Mouse (Mus musculus): ENCODE measurements at regions not wholly inside any gene's neighbourhood (a gene's known extent, or its start where the extent isn't known, plus 50 kb on each side); places are given as distances from the start of the nearest gene placed in this dataset.
A peak's percentile ranks its signal among the peaks of the same experiment; 100 is the strongest.

DNA sequence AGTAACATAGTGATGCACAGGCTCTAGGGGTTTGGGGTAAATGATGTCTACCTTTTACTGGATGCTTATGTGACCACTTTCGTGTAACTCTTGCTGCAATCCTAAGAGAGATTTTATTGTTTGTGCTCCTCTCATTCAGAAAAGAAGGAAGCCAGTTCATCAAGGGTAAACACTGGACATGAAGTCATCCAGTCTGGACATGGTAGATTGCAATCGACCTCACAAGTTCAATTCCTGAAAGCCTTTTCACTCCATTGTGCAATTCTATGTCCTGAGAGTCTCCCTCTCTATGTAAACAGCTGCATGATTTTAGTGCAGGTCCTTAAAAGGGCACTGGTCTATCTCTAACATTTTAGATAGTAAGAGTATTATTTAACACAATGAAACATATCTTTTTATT is 73.5 kb upstream of the Gm16223 start:
- Histone ChIP-seq H3K4me1 (replicated peaks; ENCODE audit: insufficient read depth, low read length) (no peaks in the 10 kb centered on the region), H3K9me3 (replicated peaks; ENCODE audit: low read length) (no peaks in the 10 kb centered on the region), H3K4me3 (replicated peaks; ENCODE audit: low read depth, low read length) (no peak overlapping the region), H3K27ac (no peak overlapping the region), H3K27me3 (ENCODE audit: insufficient read depth, low read length) (no peaks in the 10 kb centered on the region), H3K9ac (ENCODE audit: low read depth, low read length) (no peak overlapping the region), H3K4me2 (ENCODE audit: low read length) (no peak overlapping the region), H3K36me3 (ENCODE audit: insufficient read depth, low read length) (no peaks in the 10 kb centered on the region)
- no peak for ATAC-seq (replicated peaks; ENCODE audit: low FRiP score, low read depth)
- DNase-seq (ENCODE audit: low spot score) = no peak
- 65% methylated on average over 2 of the region's 2 CpGs for WGBS
- no peak for TF ChIP-seq CTCF (IDR thresholded peaks at IDR 0.05; ENCODE audit: low read depth)

DNA sequence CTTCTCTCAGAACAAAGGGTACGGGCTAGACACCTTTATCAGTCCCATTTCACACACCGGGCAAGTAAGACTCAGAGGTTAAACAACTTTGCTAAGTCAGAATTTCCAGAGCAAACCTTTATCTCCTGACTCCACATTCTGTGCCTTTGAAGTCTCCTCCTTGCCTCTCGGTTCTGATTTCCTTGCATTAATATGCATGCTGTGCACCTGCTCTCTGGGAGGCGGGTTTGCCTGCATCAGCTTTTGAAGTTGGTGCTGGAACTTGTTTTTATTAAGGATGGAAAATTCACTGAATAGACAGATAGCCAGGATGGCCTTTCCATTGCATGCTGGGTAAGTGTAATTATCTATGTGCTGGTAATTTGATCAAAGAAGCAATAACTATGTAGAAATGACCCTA is 84.2 kb upstream of the Gm16223 start:
- Histone ChIP-seq H3K36me3 (ENCODE audit: insufficient read depth, low read length) (no peaks in the 10 kb centered on the region), H3K9ac (ENCODE audit: low read depth, low read length) (no peak overlapping the region), H3K4me1 (replicated peaks; ENCODE audit: insufficient read depth, low read length) (no peaks in the 10 kb centered on the region), H3K27me3 (ENCODE audit: insufficient read depth, low read length) (no peaks in the 10 kb centered on the region), H3K4me2 (ENCODE audit: low read length) (no peak overlapping the region), H3K27ac (no peak overlapping the region), H3K9me3 (replicated peaks; ENCODE audit: low read length) (no peaks in the 10 kb centered on the region), H3K4me3 (replicated peaks; ENCODE audit: low read depth, low read length) (no peak overlapping the region)
- WGBS = 69% methylated on average over 4 of the region's 4 CpGs
- DNase-seq (ENCODE audit: low spot score) (no peak), ATAC-seq (replicated peaks; ENCODE audit: low FRiP score, low read depth) (no peak)
- TF ChIP-seq CTCF (IDR thresholded peaks at IDR 0.05; ENCODE audit: low read depth) = no peak

DNA sequence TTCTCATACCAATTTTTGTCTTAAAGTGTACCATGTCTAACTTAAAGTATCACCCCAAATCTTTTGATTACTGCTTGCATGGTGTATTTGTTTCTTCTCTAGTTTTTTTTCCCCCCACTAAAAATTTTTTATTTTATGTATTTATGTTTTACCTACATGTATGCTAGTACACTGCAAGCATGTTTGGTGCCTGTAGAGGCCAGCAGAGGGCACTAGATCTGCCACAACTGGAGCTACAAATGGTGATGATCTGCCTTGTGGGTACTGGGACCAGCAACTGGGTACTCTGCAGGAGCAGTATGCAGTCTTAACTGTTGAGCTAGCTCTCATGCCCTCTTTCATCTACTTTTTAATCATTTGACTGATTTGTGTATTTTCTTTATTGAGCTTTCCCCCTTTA is 92.2 kb upstream of the Gm16223 start:
- Histone ChIP-seq H3K4me1 (replicated peaks; ENCODE audit: insufficient read depth, low read length) (no peaks in the 10 kb centered on the region), H3K36me3 (ENCODE audit: insufficient read depth, low read length) (no peaks in the 10 kb centered on the region), H3K27ac (no peak overlapping the region), H3K9ac (ENCODE audit: low read depth, low read length) (no peak overlapping the region), H3K4me3 (replicated peaks; ENCODE audit: low read depth, low read length) (no peak overlapping the region), H3K27me3 (ENCODE audit: insufficient read depth, low read length) (no peaks in the 10 kb centered on the region), H3K4me2 (ENCODE audit: low read length) (no peak overlapping the region), H3K9me3 (replicated peaks; ENCODE audit: low read length) (no peaks in the 10 kb centered on the region)
- peak; percentile 23; the same call in 1 of the 2 replicates for TF ChIP-seq CTCF (IDR thresholded peaks at IDR 0.05; ENCODE audit: low read depth)
- no peak for ATAC-seq (replicated peaks; ENCODE audit: low FRiP score, low read depth)
- no peak for DNase-seq (ENCODE audit: low spot score)

DNA sequence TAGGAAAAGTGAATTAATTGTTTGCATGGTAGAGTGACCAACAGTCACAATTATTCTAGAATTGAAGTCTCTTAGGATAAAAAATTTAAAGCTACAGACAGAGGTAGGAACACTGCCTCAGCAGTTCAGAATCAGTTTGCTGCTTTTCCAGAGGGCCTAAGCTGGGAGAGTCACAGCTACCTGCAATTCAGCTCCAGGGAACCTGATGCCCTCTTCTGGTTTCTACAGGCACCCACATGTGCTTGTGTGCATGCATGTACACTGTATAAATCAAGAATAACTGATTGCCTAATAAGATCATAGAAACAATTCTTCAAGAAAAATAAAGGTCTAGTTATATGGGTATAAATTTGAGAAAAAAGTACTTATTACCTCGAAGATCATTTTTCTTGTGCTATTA is 96.6 kb upstream of the Gm16223 start:
- Histone ChIP-seq H3K27me3 (ENCODE audit: insufficient read depth, low read length) (no peaks in the 10 kb centered on the region), H3K4me1 (replicated peaks; ENCODE audit: insufficient read depth, low read length) (no peaks in the 10 kb centered on the region), H3K36me3 (ENCODE audit: insufficient read depth, low read length) (no peaks in the 10 kb centered on the region), H3K4me2 (ENCODE audit: low read length) (no peak overlapping the region), H3K4me3 (replicated peaks; ENCODE audit: low read depth, low read length) (no peak overlapping the region), H3K27ac (no peak overlapping the region), H3K9me3 (replicated peaks; ENCODE audit: low read length) (no peaks in the 10 kb centered on the region), H3K9ac (ENCODE audit: low read depth, low read length) (no peak overlapping the region)
- no peak for ATAC-seq (replicated peaks; ENCODE audit: low FRiP score, low read depth)
- WGBS = 75% methylated on average over 1 of the region's 1 CpGs
- no peak for DNase-seq (ENCODE audit: low spot score)
- TF ChIP-seq CTCF (IDR thresholded peaks at IDR 0.05; ENCODE audit: low read depth) = peak; percentile 47

DNA sequence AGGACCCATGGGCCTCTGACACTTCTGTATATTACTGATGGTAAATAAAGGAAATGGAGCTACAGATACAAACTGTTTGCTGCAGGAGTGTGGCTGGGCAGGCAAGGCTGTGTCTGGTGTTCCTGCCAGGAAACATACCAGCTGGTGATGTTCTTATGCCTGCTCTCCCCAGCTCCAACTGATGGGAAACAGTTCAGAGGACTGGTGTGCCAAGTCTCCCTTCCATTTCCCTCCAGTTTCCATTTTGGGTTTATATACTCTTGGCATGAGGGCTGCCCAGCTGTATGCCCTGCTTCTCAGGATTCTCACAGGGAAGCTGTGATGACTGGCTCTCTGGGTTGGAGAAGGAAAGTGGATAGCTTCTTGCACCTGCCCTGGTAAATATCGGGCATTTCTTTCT is 100.8 kb upstream of the Gm16223 start:
- Histone ChIP-seq H3K9ac (ENCODE audit: low read depth, low read length) (no peak overlapping the region), H3K36me3 (ENCODE audit: insufficient read depth, low read length) (no peaks in the 10 kb centered on the region), H3K9me3 (replicated peaks; ENCODE audit: low read length) (no peaks in the 10 kb centered on the region), H3K4me1 (replicated peaks; ENCODE audit: insufficient read depth, low read length) (no peaks in the 10 kb centered on the region), H3K27ac (no peak overlapping the region), H3K4me3 (replicated peaks; ENCODE audit: low read depth, low read length) (no peak overlapping the region), H3K27me3 (ENCODE audit: insufficient read depth, low read length) (no peaks in the 10 kb centered on the region), H3K4me2 (ENCODE audit: low read length) (no peak overlapping the region)
- WGBS = 100% methylated on average over 1 of the region's 1 CpGs
- no peak for DNase-seq (ENCODE audit: low spot score)
- ATAC-seq (replicated peaks; ENCODE audit: low FRiP score, low read depth) = no peak
- no peak for TF ChIP-seq CTCF (IDR thresholded peaks at IDR 0.05; ENCODE audit: low read depth)

DNA sequence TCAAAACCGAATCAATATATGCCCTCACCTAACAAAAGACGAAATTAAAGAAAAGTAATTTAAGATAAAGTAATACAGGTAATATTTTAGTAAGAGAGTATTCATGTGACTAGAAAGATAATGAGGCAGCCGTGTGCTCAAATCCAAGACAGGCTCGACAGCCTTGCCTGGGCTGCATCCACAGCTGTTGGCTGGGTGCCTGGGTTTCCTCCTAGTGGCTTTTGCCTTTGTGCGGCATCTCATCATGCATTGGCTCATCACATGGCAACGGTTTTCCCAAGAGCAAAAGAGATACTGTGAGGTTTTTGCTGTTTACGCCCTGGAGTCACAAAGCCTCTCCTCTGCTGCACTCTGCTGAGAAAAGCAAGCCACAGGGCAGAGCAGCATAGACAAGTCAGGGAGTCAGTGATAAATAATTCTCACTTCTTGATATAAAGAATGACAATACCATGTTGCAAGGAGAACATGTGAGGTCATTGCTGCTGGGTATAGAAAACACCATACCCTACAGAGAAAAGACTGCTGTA is 103.1 kb upstream of the Bod1l start:
- TF ChIP-seq CTCF (IDR thresholded peaks at IDR 0.05; ENCODE audit: low read depth) = no peak
- no peak overlapping the region for H3K9ac ChIP-seq (ENCODE audit: low read depth, low read length)
- H3K27ac ChIP-seq = no peak overlapping the region
- no peak for ATAC-seq (replicated peaks; ENCODE audit: low FRiP score, low read depth)
- H3K9me3 ChIP-seq (replicated peaks; ENCODE audit: low read length) = no peaks in the 10 kb centered on the region
- no peak overlapping the region for H3K4me3 ChIP-seq (replicated peaks; ENCODE audit: low read depth, low read length)
- H3K27me3 ChIP-seq (ENCODE audit: insufficient read depth, low read length) = no peaks in the 10 kb centered on the region
- H3K4me1 ChIP-seq (replicated peaks; ENCODE audit: insufficient read depth, low read length) = no peaks in the 10 kb centered on the region
- no peaks in the 10 kb centered on the region for H3K36me3 ChIP-seq (ENCODE audit: insufficient read depth, low read length)
- WGBS = 81% methylated on average over 7 of the region's 7 CpGs
- H3K4me2 ChIP-seq (ENCODE audit: low read length) = no peak overlapping the region
- no peak for DNase-seq (ENCODE audit: low spot score)

DNA sequence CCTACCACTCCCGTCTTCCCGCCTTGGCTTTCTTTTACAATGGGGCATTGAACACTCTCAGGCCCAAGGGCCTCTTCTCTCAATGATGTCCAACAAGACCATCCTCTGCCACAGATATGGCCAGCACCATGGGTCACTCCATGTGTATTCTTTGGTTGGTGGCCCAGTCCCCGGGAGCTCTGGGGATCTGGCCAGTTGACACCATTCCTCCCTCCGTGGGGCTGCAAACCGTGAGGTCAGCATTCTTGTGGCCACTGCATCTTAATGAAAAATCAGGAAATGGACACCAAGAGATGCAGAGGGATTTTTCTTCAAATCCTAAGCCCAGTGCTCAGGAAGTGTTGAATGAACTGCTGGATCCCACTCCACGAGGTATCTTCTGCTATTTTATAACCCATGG is 99.3 kb upstream of the Bod1l start:
- Histone ChIP-seq H3K27ac (no peak overlapping the region), H3K36me3 (ENCODE audit: insufficient read depth, low read length) (no peaks in the 10 kb centered on the region), H3K9ac (ENCODE audit: low read depth, low read length) (no peak overlapping the region), H3K4me2 (ENCODE audit: low read length) (no peak overlapping the region), H3K4me3 (replicated peaks; ENCODE audit: low read depth, low read length) (no peak overlapping the region), H3K27me3 (ENCODE audit: insufficient read depth, low read length) (no peaks in the 10 kb centered on the region), H3K4me1 (replicated peaks; ENCODE audit: insufficient read depth, low read length) (no peaks in the 10 kb centered on the region), H3K9me3 (replicated peaks; ENCODE audit: low read length) (no peaks in the 10 kb centered on the region)
- no peak for ATAC-seq (replicated peaks; ENCODE audit: low FRiP score, low read depth)
- no peak for DNase-seq (ENCODE audit: low spot score)
- no peak for TF ChIP-seq CTCF (IDR thresholded peaks at IDR 0.05; ENCODE audit: low read depth)
- WGBS = 84% methylated on average over 6 of the region's 6 CpGs

All from kidney, postnatal 0 days (tissue).